Mouse (Mus musculus): ENCODE data around the gene Capn11.

GRCm38 (mm10) chr17:45708179-45708578 lies 49.1 kb upstream of the Capn11 start:
- TF ChIP-seq POLR2A (IDR thresholded peaks at IDR 0.05; ENCODE audit: insufficient read depth, low read depth, low read length), result no peak
- TF ChIP-seq CTCF (IDR thresholded peaks at IDR 0.05; ENCODE audit: insufficient read depth, low read depth, low read length), result no peak

Data from olfactory bulb, adult 2 months (tissue).